Mouse (Mus musculus) telencephalon, adult 2 months (tissue): ENCODE measurements at regions not wholly inside any gene's neighbourhood (a gene's known extent, or its start where the extent isn't known, plus 50 kb on each side); places are given as distances from the start of the nearest gene placed in this dataset.

Source experiments
- DNase-seq: peaks from one replicate; pipeline ENCODE4 v3.0.0-alpha.2; 2011; ENCODE audit warnings: low read depth, low spot score

- no peak for DNase-seq
Observed at GRCm38 (mm10) chr6:50970770-50971169, 316.5 kb upstream of the Npvf start.

DNA sequence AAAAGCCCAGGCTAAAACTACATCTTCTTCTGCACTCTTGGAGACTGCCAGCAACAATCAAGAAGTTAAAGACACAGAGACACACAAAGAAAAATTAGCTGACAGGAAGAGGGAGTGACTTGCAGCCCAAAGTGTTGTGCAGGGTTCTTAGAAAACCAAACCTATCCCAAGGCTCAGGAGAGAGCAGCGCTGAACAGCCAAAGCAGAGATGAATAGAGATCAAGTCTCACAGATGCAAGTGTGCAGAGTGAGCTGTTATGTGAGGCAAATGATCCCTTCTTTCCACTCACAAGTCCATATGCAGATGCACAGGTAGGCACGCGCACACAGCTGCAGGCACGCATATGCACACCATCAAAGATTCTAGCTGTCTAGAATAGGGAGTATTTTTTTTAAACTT, 318.0 kb upstream of the Npvf start:
- DNase-seq, result no peak

DNA sequence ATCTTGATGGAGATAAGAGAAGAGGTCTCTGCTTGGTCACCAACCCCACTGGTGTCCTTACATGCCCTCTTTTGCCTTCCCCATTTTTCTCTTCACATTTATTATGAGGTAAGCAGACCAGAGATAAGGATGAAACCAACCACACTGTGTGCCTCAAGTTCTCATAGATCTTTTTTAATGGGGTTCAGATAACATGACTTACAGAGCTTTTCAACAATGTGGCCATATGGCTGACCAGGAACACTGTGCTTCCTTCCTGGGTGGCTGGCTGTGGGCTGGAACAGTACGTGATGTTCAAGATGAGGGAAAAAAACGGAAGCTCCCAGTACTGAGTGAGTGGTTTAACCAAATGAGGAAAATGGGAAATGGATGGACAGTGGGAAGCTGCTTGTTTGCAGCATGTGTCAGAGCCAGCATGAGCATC, 319.0 kb upstream of the Npvf start:
- DNase-seq, result no peak

DNA sequence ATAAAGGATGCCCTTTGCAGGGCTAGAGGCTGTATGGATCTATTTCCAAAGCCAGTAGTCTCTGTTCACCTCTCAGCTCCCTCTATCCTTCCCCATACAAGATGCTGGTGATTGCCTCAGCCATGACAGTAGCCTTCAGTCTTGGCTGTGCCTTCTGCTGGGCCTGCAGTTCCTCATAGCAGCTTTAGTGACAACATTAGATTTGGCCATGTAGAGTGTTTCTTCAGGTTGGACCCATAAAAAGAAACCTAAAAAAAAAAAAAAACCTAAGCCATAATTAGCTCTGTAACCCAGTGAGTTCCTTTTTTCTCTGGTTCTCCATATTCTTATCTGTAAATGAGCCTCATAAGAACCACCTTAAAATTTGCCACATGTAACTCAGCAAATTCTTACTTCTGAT, 319.6 kb upstream of the Npvf start:
- DNase-seq, result no peak

DNA sequence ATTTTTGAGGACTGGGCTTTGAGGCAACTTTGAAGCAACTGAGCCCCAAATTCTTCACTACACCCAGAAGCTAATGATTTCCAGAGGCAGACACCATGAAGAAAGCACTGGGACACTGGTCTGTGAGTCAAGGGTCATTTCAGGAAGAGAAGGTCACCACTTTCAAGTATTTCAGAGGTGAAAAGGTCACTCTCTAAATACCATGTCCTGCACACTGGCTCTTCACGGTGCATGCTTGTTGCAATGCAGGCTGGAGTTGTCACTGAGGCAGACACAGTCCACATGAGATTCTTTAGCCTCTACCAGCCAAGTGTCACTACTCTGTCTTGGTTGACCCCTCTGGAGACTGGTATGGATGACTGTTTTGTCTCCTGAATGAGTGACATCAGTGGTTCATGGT, 320.7 kb upstream of the Npvf start:
- no peak for DNase-seq

DNA sequence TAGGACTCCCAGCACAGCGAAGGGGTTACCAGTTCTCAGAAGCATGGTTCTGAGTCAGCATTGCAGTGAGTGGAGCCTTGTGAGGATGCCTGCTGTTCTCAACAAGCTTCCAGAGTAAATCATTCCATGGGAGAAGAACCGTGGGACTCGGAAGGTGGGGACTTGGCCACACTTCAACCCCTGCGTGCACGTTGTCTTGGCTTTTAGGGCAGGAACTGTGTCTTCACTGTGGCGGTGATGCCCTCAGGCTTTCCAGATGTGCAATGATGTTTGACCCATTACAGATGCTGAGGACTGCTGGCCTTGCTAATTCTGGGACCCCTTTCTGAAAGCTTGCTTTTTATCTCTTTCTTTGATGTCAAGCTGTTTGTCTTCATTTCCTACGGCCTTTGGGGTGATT, 322.7 kb upstream of the Npvf start:
- no peak for DNase-seq

DNA sequence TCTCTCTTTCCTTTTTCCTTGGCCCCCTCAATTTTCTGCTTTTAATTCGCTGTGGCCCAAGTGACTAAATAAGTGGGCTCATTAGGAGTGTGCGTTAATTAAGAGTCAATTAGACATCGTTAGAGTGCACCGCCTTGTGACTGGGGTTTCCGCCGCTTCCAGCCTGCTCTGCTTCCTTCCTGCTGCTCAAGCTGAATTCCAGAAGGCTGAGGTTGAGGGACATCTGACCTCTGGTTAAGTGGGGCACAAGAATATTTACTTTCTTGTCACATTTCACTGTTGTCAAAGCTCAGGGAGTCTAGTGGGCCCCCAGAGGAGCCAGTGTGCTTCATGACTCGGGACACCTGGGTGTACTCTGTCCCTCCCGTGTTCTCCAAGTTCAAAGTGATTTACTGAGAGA, 323.1 kb upstream of the Npvf start:
- DNase-seq, result no peak

DNA sequence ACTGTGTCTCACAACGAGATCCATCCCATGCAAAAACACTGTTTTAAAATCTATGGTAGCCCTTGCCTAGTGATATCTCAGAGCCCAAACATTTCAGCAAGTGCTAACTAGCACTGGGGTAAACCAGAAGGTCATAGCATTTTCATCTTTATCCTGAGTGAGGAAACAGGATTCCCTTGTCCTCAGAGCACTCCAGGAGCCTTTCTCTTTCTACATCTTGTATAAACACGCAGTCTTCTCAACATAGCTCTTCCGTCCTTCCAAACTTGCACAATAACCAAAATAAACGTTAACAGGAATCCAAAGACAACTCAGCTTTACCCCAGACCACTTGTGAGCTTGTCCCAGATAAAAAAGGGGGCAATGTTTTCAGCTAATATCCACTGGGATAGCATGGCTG, 323.8 kb upstream of the Npvf start:
- no peak for DNase-seq

GRCm38 (mm10) chr6:50978571-50978970, 324.3 kb upstream of the Npvf start:
- no peak for DNase-seq

DNA sequence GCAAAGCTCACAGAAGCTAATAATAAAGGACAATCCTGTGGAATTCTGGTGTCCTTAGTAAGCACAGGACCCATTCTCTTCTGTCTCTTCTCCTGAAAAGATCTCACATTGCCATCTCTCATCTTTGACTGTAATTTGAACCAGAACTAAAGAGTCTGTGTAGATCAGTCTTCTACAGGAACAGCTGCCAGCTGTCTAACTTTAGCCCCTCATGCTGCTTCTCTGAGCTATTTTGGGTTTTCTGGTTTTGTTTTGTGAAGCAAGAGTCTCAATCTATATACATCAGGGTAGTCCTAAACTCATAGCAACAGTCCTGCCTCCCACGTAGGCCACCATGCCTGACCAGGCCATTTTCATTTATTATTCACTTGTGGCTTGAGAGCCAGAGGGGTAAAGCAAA, 325.5 kb upstream of the Npvf start:
- no peak for DNase-seq

DNA sequence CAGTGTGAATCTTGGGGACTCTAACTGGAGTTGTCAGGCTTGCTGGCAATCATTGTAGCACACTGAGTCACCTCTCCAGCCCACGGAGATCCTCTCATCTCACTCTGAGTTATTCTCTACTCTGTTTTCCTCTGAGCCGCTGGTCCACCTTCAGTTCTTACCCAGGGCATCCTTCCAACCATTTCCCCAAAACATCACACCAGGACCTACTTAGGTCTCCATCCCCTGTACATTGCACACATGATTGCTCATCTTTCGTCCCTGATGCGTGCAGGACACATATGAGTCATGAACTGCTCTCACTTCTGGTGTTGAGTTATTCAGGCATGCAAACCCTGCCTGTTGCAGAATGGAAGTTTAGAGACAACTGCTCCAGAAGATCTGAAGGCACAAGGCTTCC, 326.1 kb upstream of the Npvf start:
- no peak for DNase-seq

DNA sequence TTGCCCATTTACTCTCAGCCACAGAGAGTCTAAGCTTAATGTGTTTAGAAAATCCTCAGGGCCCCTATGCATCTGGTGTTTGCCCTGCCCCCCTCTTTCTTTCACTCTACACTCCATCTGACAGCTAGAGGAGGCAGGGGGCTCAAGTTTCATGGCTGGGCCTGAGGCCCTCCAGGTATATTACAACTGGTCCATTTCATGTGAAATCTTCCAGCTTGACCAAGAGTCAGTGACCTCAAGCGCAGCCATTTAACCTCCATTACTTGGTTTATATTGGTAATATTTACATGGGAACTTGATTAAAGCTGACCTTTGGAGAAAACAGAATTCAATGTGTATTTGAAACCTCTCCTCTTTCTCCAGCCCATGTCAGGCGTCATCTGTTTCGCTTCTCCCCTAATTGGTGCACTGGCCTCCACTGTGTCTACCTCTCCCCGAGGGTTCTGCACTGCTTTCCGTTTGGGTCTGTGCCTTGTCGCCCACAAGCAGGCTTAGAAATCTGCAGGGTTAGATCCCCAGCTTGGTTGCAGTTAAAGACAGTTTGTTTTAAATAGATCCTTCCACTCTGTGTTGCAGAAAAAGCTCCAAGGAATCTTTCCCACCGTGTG, 327.6 kb upstream of the Npvf start:
- no peak for DNase-seq

GRCm38 (mm10) chr6:50982856-50983255, 328.6 kb upstream of the Npvf start:
- DNase-seq, result no peak

- DNase-seq, result no peak
Observed at GRCm38 (mm10) chr6:50983511-50984099, 329.4 kb upstream of the Npvf start.

DNA sequence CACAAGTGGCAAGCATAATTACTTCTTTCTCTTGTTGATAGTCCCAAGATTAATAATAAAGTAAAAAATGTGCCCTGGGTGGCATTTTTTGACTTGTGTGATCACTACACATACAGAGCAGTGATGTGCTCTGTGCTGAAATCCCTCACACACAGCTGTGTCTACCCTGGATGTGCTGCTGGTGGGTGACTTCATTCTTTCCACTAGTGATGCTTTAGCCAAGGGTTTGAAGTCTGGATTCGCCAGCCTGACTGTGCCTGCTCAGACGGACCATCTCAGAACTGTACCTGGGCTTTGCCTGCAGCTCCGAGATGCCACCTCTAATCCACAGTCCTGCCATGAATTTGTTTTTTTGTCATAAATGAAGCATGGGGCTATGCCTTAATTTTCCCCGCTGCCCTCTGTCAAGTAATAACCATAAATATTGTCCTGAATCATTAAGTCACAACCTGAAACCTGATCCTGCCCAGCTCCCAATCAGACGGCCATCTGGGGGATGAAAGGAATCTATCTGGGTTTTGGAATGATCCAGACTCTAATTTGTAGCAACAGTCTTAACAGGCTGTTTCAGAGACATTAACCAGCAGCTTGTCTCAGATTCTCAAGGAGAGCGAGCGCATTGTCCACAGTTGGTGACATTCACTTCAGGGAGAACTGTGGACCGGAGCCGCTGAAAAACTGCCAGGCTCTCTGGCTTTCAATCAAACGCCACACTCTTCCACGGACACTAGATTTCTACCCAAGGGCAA, 330.1 kb upstream of the Npvf start:
- no peak for DNase-seq

GRCm38 (mm10) chr6:50986270-50986924, 332.2 kb upstream of the Npvf start:
- DNase-seq, result no peak

DNA sequence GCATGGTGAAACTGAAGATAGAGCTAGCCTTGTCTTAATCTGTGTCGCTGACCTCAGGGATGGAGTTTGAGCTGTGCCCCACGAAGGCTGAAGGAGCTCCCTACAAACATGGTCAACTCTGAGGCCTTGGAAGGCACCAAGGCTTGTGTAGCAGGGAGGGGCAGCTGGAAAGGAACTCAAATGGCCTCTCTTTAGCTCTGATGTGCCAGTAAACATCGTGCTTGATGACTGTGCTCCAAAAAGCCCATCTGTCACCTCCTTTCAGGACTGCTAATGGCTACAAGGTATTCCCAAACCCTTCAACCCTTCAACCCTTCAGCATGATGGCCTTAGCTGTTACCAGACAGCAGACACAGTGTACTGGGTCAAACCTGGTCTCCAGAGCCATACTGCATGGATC, 334.3 kb upstream of the Npvf start:
- DNase-seq, result no peak

GRCm38 (mm10) chr6:50991528-50992125, 337.4 kb upstream of the Npvf start:
- no peak for DNase-seq

GRCm38 (mm10) chr6:50993952-50994351, 339.7 kb upstream of the Npvf start:
- no peak for DNase-seq

- no peak for DNase-seq
Observed at GRCm38 (mm10) chr6:51002713-51003112, 348.5 kb upstream of the Npvf start.

GRCm38 (mm10) chr6:51006074-51006591, 351.9 kb upstream of the Npvf start:
- DNase-seq, result no peak
